Mouse (Mus musculus): ENCODE data around the gene Hist3h2ba. TPM values are rescaled to one million over a fixed set of nuclear protein-coding genes. Genes with fewer than 3 reads are reported as not detected.

Hist3h2ba gene
- 184 and 262 TPM in 2 replicates for polyA plus RNA-seq (2015; fragmentation: Nextera tagmentation; extraction: Ambion mirVana)

DNA sequence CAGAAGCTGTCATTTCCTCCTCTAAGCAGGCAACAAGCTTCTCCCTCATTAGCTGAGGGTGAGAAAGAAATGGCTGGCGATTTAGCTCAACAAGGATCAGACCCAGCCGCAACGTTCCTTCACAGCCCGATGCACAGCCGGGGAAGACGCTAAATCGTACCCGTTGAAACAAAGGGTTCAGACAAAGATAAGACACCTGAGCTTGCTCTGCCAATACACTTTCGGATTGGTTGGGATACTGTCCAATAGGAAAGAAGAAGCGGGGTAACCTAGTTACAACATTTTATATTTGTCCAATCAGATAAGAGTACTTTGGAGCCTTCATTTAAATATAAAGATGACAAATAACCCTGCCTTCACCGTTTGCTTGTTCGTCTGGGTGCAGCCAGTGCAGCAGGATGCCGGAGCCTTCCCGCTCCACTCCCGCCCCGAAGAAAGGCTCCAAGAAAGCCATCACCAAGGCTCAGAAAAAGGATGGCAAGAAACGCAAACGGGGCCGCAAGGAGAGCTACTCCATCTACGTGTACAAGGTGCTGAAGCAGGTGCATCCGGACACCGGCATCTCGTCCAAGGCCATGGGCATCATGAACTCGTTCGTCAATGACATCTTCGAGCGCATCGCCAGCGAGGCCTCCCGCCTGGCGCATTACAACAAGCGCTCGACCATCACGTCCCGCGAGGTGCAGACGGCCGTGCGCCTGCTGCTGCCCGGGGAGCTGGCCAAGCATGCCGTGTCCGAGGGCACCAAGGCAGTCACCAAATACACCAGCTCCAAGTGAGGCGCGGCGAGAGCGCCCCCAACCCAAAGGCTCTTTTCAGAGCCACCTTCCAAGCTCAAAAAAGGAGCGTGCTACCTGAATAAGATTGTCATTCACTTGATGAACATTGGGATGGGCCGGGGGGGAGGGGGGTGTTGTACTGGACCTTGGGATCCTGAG is at the start of gene Hist3h2ba:
TSS of gene Hist3h2ba (plus strand) at position 379 of the 938 bp plus-strand sequence.
- no peaks in the 10 kb centered on the region for H3K36me3 ChIP-seq

DNA sequence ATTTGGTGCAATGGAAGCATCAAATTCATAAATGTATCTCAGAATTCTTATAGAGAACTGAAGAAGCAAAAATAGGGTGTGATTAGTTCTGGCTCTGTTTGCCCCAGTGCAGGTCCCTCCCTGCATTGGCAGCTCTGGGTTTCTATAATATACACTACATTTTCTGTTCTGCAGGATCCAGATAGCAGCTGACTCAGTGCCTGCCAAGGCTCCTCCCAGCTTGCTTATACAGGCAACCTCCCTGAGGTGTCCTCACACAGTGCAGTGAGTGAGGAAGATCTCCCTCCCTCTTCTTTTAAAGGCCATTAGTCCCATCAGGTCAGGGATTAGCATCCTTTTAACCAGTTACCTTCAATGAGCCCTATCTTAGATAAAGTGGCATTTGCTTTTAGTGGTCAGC is 47.6 kb upstream of the Hist3h2ba start:
- Histone ChIP-seq H3K4me1 (peaks cover 18% of the 10 kb centered on the region), H3K4me2 (no peak overlapping the region), H3K9me3 (replicated peaks) (no peaks in the 10 kb centered on the region), H3K36me3 (peaks cover 36% of the 10 kb centered on the region), H3K4me3 (replicated peaks) (no peak overlapping the region), H3K27ac (replicated peaks) (no peak overlapping the region), H3K9ac (replicated peaks) (no peak overlapping the region), H3K27me3 (replicated peaks) (no peaks in the 10 kb centered on the region)
- no peak for ATAC-seq (ENCODE audit: low FRiP score)

More for the DNA sequence above, at the start of gene Hist3h2ba:
- peak within 1 kb of the TSS; percentile 63 for H3K4me2 ChIP-seq
- no peaks in the 10 kb centered on the region for H3K9me3 ChIP-seq (replicated peaks)
- WGBS, result under 1% methylated on average over 48 of the region's 48 CpGs
- peak within 1 kb of the TSS; percentile 57 for H3K4me3 ChIP-seq (replicated peaks)
- peak; percentile 91 for ATAC-seq (ENCODE audit: low FRiP score)
- H3K27me3 ChIP-seq (replicated peaks), result no peaks in the 10 kb centered on the region
- H3K4me1 ChIP-seq, result peaks cover 40% of the 10 kb centered on the region
- peak within 1 kb of the TSS; percentile 98 for H3K27ac ChIP-seq (replicated peaks)
- H3K9ac ChIP-seq (replicated peaks), result peak within 1 kb of the TSS; percentile 89

DNA sequence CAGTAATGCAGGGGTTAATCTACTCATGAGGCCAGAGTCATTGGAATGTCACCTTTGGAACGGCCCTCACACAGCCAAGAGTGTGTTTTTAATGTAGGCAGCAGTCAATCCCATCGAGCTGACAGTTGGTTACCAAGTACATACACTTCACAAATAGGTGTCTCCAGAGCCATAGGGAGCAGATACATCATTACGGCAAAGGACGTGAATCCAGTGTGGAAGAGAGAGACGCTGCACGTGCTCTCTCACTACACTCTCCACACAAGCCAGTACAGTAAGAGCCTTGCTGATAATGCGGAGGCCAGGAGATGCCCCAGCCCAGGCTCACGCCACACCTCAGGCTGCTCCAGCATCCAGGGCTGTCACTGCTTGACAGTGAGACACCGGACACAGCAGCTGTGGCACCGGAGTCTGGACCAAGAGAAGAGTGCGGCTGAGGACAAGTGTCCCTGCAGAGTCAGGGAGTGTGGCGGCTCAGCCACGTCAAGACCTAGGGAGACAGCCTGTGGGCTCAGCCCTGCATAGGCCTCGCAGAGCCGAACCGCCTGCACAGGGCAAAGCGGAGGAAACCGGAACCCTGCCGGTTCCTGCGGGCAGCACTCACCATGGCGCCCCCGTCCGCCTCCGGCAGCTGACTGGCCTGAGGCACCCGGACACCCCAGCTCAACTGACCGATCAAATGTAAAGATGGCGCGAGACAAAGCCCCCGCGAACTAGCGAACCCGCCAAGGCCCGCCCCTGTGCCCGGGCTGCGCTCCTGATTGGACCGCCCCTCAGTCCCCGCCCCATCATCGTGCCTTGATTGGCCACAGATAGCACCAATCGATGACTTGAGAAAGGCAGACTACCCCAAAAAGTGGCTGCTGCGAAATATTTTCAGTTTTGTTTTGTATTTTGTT is 45.0 kb upstream of the Hist3h2ba start, which contains the start of gene Zfp39:
TSS of gene Zfp39 (minus strand) at position 715 of the 899 bp plus-strand sequence.
- peak within 1 kb of the TSS; percentile 65 for H3K4me3 ChIP-seq (replicated peaks)
- H3K4me2 ChIP-seq, result peak within 1 kb of the TSS; percentile 75
- under 1% methylated on average over 40 of the region's 40 CpGs for WGBS
- H3K9me3 ChIP-seq (replicated peaks), result no peaks in the 10 kb centered on the region
- no peaks in the 10 kb centered on the region for H3K27me3 ChIP-seq (replicated peaks)
- peak within 1 kb of the TSS; percentile 88 for H3K27ac ChIP-seq (replicated peaks)
- peak within 1 kb of the TSS; percentile 73 for H3K9ac ChIP-seq (replicated peaks)
- H3K36me3 ChIP-seq, result peaks cover 18% of the 10 kb centered on the region
- peaks cover 18% of the 10 kb centered on the region for H3K4me1 ChIP-seq
- peak; percentile 99 for ATAC-seq (ENCODE audit: low FRiP score)

DNA sequence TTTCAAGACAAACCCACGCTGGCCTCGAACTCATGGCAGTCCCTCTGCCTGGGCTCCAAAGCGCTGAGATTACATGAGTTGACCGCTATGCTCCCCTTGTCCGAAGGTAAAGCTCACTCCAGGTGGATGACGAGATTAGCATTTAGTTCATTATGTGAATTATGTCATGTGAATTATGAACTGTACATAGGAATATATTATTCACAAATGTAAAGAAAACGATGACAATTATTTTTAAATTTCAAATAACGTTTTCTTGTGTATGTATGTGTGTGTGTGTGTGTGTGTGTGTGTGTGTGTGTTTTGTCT is 44.4 kb upstream of the Hist3h2ba start:
- H3K4me2 ChIP-seq, result peak overlapping the region; percentile 75
- H3K9ac ChIP-seq (replicated peaks), result peak overlapping the region; percentile 53; the same call in 1 of the 2 replicates
- H3K4me1 ChIP-seq, result peaks cover 18% of the 10 kb centered on the region
- no peak for ATAC-seq (ENCODE audit: low FRiP score)
- peak overlapping the region; percentile 65 for H3K4me3 ChIP-seq (replicated peaks)
- H3K27ac ChIP-seq (replicated peaks), result peak overlapping the region; percentile 72; the same call in 1 of the 2 replicates
- 5% methylated on average over 8 of the region's 8 CpGs for WGBS
- no peaks in the 10 kb centered on the region for H3K27me3 ChIP-seq (replicated peaks)
- H3K36me3 ChIP-seq, result peaks cover 14% of the 10 kb centered on the region
- H3K9me3 ChIP-seq (replicated peaks), result no peaks in the 10 kb centered on the region

DNA sequence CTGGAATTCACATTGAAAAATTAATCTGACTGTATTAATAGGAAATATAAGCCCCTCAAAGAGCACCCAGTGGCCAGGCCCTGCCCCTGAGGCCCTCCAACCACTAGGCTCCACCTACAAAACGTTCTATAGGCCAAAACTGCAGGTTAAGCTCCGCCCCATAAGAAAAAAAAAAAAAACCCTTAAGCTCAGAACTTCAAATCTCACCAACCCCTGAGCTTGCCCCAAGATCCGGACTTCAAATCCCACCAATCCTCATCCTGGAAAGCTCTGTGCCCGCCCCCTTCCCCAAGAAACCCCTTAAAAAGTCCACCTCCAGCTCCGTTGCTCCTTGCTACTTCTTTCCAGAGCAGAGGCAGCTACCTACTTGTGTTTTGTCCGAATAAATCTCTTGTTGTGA is 43.9 kb upstream of the Hist3h2ba start:
- peak overlapping the region; percentile 75; the same call in 1 of the 2 replicates for H3K4me2 ChIP-seq
- H3K36me3 ChIP-seq, result peaks cover 14% of the 10 kb centered on the region
- H3K9me3 ChIP-seq (replicated peaks), result no peaks in the 10 kb centered on the region
- no peak for ATAC-seq (ENCODE audit: low FRiP score)
- H3K27ac ChIP-seq (replicated peaks), result no peak overlapping the region
- no peaks in the 10 kb centered on the region for H3K27me3 ChIP-seq (replicated peaks)
- peaks cover 18% of the 10 kb centered on the region for H3K4me1 ChIP-seq
- H3K9ac ChIP-seq (replicated peaks), result no peak overlapping the region
- no peak overlapping the region for H3K4me3 ChIP-seq (replicated peaks)
- 49% methylated on average over 6 of the region's 6 CpGs for WGBS

DNA sequence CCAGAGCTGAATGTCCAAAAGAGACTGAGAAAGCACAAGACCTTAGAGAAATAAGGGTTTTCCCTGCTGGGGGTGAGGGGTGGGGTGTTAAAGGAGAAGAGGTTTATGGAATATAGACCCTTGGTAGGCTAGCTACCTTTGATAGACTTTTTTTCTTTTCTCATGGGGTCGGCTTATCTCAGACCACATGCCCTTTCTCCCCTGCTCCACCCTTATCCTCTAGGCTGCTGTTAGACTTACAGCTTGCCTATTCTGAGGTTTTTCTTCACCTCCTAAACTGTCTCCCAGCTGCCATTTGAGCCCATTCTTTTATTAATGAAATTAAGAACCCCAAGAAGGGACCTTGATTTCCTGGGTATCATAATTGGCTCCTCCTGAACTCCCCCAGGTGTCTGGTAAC is 34.9 kb upstream of the Hist3h2ba start:
- Histone ChIP-seq H3K9ac (replicated peaks) (no peak overlapping the region), H3K27ac (replicated peaks) (no peak overlapping the region), H3K4me2 (no peak overlapping the region), H3K4me3 (replicated peaks) (no peak overlapping the region), H3K9me3 (replicated peaks) (no peaks in the 10 kb centered on the region), H3K36me3 (no peaks in the 10 kb centered on the region), H3K4me1 (0 out of 2 replicates have a peak, but pooled peaks cover 6% of the 10 kb centered on the region), H3K27me3 (replicated peaks) (no peaks in the 10 kb centered on the region)
- ATAC-seq (ENCODE audit: low FRiP score), result no peak
- WGBS, result 100% methylated on average over 1 of the region's 1 CpGs

DNA sequence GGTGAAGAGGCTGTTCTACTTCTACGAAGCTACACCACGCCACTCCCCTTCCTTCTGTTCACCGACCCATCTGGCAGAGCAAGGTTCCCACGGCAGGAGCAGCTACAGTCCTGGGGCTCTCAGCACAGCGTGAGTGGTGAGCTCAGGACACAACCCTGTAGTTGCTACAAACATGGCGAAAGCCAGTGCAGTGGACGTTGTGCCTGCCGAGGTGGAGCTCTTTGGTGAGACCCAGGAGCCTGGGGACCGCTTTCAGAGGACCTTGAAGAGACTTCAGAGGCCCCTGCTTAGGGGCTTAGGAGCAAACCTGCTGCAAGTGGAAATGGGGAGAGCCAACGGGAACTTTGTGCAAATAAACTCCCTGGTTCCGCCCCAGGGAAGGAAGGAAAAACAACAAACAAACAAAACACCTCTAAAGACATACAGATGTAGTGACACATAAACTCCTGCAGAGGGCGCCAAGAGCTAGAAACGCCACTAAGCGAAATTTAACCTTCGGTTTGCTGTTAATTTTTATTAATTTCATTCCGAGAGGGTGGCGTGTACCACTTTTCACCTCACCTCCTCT is 34.2 kb upstream of the Hist3h2ba start:
- ATAC-seq (ENCODE audit: low FRiP score), result no peak
- peak overlapping the region; percentile 36; the same call in 1 of the 2 replicates for H3K9ac ChIP-seq (replicated peaks)
- no peaks in the 10 kb centered on the region for H3K9me3 ChIP-seq (replicated peaks)
- no peaks in the 10 kb centered on the region for H3K36me3 ChIP-seq
- WGBS, result 21% methylated on average over 17 of the region's 17 CpGs
- peak overlapping the region; percentile 62 for H3K4me2 ChIP-seq
- H3K27ac ChIP-seq (replicated peaks), result no peak overlapping the region
- H3K27me3 ChIP-seq (replicated peaks), result no peaks in the 10 kb centered on the region
- 0 out of 2 replicates have a peak, but pooled peaks cover 6% of the 10 kb centered on the region for H3K4me1 ChIP-seq
- peak overlapping the region; percentile 31 for H3K4me3 ChIP-seq (replicated peaks)

DNA sequence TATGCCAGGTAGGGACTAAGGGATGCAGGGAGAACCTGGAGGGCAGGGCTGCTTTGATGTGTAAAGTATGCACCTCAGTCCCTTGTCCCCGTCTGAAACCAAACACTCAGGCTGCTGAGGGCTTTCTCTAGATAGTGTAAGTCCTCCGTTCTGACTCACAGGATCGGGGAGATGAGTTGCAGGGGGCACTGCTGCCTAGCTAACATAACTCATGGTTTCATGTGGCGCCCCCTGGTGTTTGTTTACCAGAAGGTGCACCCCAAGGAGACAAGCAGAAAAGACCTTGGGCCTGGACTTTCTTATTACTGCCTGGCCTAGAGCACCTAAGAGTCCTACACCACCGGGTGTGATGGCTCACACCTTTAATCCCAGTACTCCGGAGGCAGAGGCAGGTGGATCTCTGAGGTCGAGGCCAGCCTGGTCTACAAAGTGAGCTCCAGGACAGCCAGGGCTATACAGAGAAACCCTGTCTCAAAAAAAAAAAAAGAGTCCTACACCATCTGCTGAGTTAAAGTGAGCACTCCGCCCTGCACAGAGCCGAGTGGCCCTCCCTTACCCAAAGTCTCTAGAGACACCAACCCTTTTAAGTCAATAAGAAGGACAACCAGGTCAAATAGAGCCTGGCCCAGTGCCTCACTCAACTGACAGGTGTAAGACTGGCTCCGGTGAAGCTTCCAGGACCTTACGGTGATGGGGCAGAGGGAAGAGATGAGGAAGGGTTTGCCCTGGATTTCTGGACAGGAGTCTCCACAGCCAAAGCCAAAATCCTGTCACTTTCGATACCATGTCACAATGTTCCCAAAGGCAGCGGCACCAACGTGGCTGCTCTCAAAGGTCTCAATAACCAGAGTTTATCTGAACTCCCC is 31.6 kb upstream of the Hist3h2ba start:
- WGBS, result 52% methylated on average over 14 of the region's 14 CpGs
- H3K9me3 ChIP-seq (replicated peaks), result no peaks in the 10 kb centered on the region
- H3K9ac ChIP-seq (replicated peaks), result no peak overlapping the region
- H3K4me1 ChIP-seq, result 0 out of 2 replicates have a peak, but pooled peaks cover 6% of the 10 kb centered on the region
- no peak overlapping the region for H3K27ac ChIP-seq (replicated peaks)
- no peak overlapping the region for H3K4me3 ChIP-seq (replicated peaks)
- H3K4me2 ChIP-seq, result no peak overlapping the region
- no peaks in the 10 kb centered on the region for H3K27me3 ChIP-seq (replicated peaks)
- ATAC-seq (ENCODE audit: low FRiP score), result no peak
- no peaks in the 10 kb centered on the region for H3K36me3 ChIP-seq

DNA sequence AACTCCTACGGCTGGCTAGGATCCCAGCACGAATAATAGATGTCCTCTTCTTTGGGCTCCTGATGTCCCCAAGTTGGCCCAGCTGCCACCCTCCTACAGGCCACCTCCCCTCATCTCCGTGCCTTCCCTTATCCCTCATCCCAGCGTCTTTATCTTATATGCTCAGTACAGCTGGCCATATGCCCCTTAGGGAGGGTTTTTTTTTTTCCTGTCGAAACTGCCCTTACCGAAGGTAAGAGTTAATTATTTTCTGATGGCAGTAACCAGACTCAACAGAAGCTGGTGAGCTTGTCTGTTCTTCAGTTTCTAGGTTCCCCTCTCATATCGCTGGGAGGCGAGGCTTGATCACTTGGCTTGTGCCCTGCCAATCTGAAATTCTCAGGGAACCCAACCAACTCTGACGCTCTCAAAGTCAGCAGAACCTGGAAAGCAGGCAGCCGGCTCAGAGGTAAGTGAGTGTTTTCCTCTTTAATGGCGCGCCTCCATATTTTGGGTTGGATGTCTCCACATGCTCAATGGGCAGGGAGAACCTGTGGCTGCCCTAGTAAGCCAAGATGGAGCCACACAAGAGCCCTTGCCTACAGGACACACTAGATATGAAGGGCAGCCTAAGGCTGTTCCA is 30.9 kb upstream of the Hist3h2ba start, which contains the start of gene Btnl10:
TSS of gene Btnl10 (plus strand) at position 164 of the 622 bp plus-strand sequence.
- Histone ChIP-seq H3K36me3 (no peaks in the 10 kb centered on the region), H3K4me2 (no peak within 1 kb of the TSS), H3K27me3 (replicated peaks) (no peaks in the 10 kb centered on the region), H3K27ac (replicated peaks) (no peak within 1 kb of the TSS), H3K4me3 (replicated peaks) (no peak within 1 kb of the TSS), H3K4me1 (0 out of 2 replicates have a peak, but pooled peaks cover 6% of the 10 kb centered on the region), H3K9ac (replicated peaks) (no peak within 1 kb of the TSS), H3K9me3 (replicated peaks) (no peaks in the 10 kb centered on the region)
- ATAC-seq (ENCODE audit: low FRiP score), result no peak
- WGBS, result 89% methylated on average over 12 of the region's 12 CpGs

DNA sequence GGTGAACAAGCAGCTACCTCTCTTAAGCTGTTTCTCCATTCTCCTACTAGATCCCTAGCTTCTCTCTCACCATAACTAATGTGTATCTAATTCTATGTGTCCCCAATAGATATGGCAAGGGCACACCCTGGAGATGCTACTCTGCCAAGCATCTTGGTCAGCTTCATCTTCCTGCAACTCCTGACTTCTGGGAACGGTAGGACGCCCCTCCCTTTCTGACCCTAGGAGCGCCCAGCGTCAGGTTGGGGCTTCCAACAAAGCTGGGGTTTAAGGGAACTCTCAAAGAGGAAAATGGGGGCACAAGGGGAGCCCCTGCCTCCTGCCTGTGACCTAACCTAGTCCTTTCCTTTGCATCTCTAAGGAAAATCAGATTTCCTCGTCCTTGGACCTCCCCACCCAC is 30.0 kb upstream of the Hist3h2ba start:
- ATAC-seq (ENCODE audit: low FRiP score), result no peak
- Histone ChIP-seq H3K27ac (replicated peaks) (no peak overlapping the region), H3K27me3 (replicated peaks) (no peaks in the 10 kb centered on the region), H3K4me2 (no peak overlapping the region), H3K9me3 (replicated peaks) (no peaks in the 10 kb centered on the region), H3K4me3 (replicated peaks) (no peak overlapping the region), H3K36me3 (no peaks in the 10 kb centered on the region), H3K9ac (replicated peaks) (no peak overlapping the region), H3K4me1 (0 out of 2 replicates have a peak, but pooled peaks cover 6% of the 10 kb centered on the region)
- WGBS, result 78% methylated on average over 5 of the region's 5 CpGs

Measured in neural tube, embryonic 15.5 days (tissue).